In genomic region chr11:5605421-5605820, GRCm38 (mm10) we compare ENCODE assay signal across 24 mouse cellular contexts. TPM values are rescaled to one million over a fixed set of nuclear protein-coding genes. Genes with fewer than 3 reads are reported as not detected.
DNase-seq lines count a peak whose midpoint lies in the region.
"Had no signal": no experiment of that assay in that cellular context is flagged by ENCODE, and none has a peak within 500 bp of the region (broad histone marks: within the 10 kb centered on the region; RNA-seq: fewer than 3 reads in every experiment).

No protein-coding gene starts in this region.

- peak; percentile 7 to 66 for DNase-seq in layer of hippocampus, adult 18-20 months (ENCODE audit: low spot score in 2 of 2)
- no peak for DNase-seq in layer of hippocampus, adult 11-12 months (ENCODE audit: low spot score)
- DNase-seq in layer of hippocampus, adult 9-11 months = peak; percentile 34
- no peak for DNase-seq in layer of hippocampus, postnatal 10 days (ENCODE audit: low spot score in 2 of 2)
- DNase-seq in brain, adult 2 months (ENCODE audit: low read depth, low spot score) = peak; percentile 26
- no peak for DNase-seq in spleen, postnatal 10 days (ENCODE audit: low spot score in 2 of 2)
- DNase-seq: adrenal gland, postnatal 10 days; adrenal gland, postnatal 36 days; B cell, adult 2 months; cerebellum, adult 11 months; cerebellum, adult 2 months; cerebellum, adult 9-11 months; cerebellum, postnatal 25 days; forebrain, postnatal 0 days; gastrocnemius, postnatal 10 days; gastrocnemius, postnatal 36 days; heart, adult 2 months; heart, postnatal 14 days; heart, postnatal 4 days had no signal

RNA-seq across cellular contexts. Expression of gene Ankrd36, which starts 35.9 kb away (rescaled TPM):
- not detected for total RNA-seq in layer of hippocampus, adult 18-20 months (2021)
- not detected for total RNA-seq in layer of hippocampus, postnatal 10 days (2021)
- total RNA-seq: adrenal gland, adult 18-20 months; adrenal gland, postnatal 10 days; adrenal gland, postnatal 36 days; CH12.LX; common myeloid progenitor, adult 5-6 weeks; gastrocnemius, adult 18-20 months; gastrocnemius, postnatal 10 days; gastrocnemius, postnatal 36 days; granulocyte monocyte progenitor cell, adult 5-6 weeks; heart, adult 2 months; heart, postnatal 14 days; heart, postnatal 4 days had no signal

Comparison
In these comparisons a context has a peak if more than half of its experiments do, and no peak if none do; other contexts are left out.
1. DNase-seq: peak in layer of hippocampus, adult 18-20 months (2 of 2), layer of hippocampus, adult 9-11 months (single experiment) and brain, adult 2 months (single experiment); none in layer of hippocampus, adult 11-12 months (single experiment), layer of hippocampus, postnatal 10 days (0 of 2) and spleen, postnatal 10 days (0 of 2).